Mouse (Mus musculus) limb, embryonic 14.5 days (tissue): ENCODE results near the gene Itgal. TPM values are rescaled to one million over a fixed set of nuclear protein-coding genes. Genes with fewer than 3 reads are reported as not detected.

Experiments used
- ATAC-seq: fragments of 200-750 bp; cut with Nextera tagmentation; 2 replicates; pipeline ENCODE4 v1.8.0; 2017; ENCODE audit warnings: low read depth, moderate number of reproducible peaks, moderate TSS enrichment; ENCODE audit not compliant: low FRiP score
- DNase-seq: peaks from one replicate; pipeline ENCODE4 v3.0.0-alpha.2; 2015; ENCODE audit warnings: low spot score
- H3K27ac ChIP-seq: fragments of 300-500 bp; sonication (generic); replicated peaks from 2 replicates; pipeline ENCODE4 v1.5.1; 2014; ENCODE audit warnings: low read depth, mild to moderate bottlenecking, low read length, moderate library complexity, mixed read lengths
- H3K27me3 ChIP-seq: fragments of 300-500 bp; sonication (generic); 2 replicates; pipeline ENCODE4 v1.6.1; 2014; ENCODE audit warnings: low read length, mixed read lengths; ENCODE audit not compliant: control insufficient read depth, insufficient read depth
- H3K36me3 ChIP-seq: fragments of 300-500 bp; sonication (generic); 2 replicates; pipeline ENCODE4 v1.6.1; 2014; ENCODE audit warnings: mild to moderate bottlenecking, low read length, moderate library complexity, mixed read lengths; ENCODE audit not compliant: control insufficient read depth, insufficient read depth
- H3K4me1 ChIP-seq: fragments of 300-500 bp; sonication (generic); 2 replicates; pipeline ENCODE4 v1.6.1; 2014; ENCODE audit warnings: antibody characterized with exemption, low read length, mixed read lengths; ENCODE audit not compliant: control insufficient read depth, insufficient read depth
- H3K4me2 ChIP-seq: fragments of 300-500 bp; sonication (generic); replicated peaks from 2 replicates; pipeline ENCODE4 v1.6.1; 2014; ENCODE audit warnings: low read depth, mild to moderate bottlenecking, low read length, moderate library complexity; ENCODE audit not compliant: severe bottlenecking
- H3K4me3 ChIP-seq: fragments of 300-500 bp; sonication (generic); replicated peaks from 2 replicates; pipeline ENCODE4 v1.5.1; 2014; ENCODE audit warnings: low read length
- H3K9ac ChIP-seq: fragments of 300-500 bp; sonication (generic); 2 replicates; pipeline ENCODE4 v1.6.1; 2014; ENCODE audit warnings: mild to moderate bottlenecking, low read depth, low read length, moderate library complexity; ENCODE audit not compliant: severe bottlenecking
- H3K9me3 ChIP-seq: fragments of 300-500 bp; sonication (generic); 2 replicates; pipeline ENCODE4 v1.6.1; 2016; ENCODE audit warnings: low read length; ENCODE audit not compliant: control insufficient read depth
- POLR2A ChIP-seq: fragments of 200-500 bp; IDR thresholded peaks from 2 replicates; pipeline ENCODE4 v1.8.0; 2012; ENCODE audit warnings: inconsistent platforms, mild to moderate bottlenecking, moderate library complexity, borderline replicate concordance; ENCODE audit not compliant: insufficient read depth, insufficient read length; ENCODE audit errors: extremely low read depth
- WGBS: fragments of 180-500 bp; shearing (Covaris S2); extraction: QIAGEN DNeasy Blood & Tissue Kit; methylation state at CpG from one replicate; pipeline ENCODE4 v1.1.7; 2014; 5-methylcytosine and 5-hydroxymethylcytosine counted together
- polyA plus RNA-seq, 2 experiments: library from polyadenylated mRNA; depleted of rRNA in 1 of 2; stranded (reverse) in 1 of 2; unstranded in 1 of 2; fragments of >200 nt; fragmentation: Nextera tagmentation in 1 of 2; extraction: Ambion mirVana in 1 of 2; gene quantifications; 2 replicates each; pipeline versions ENCODE4 v1.2.1 to v1.2.3; 2012 to 2014

The Itgal gene
- polyA plus RNA-seq, 2 experiments: 1.2 to 1.5 TPM

GRCm38 (mm10) chr7:127262218-127262961 is 33.7 kb upstream of the Itgal start:
- H3K9me3 ChIP-seq: no peaks in the 10 kb centered on the region
- H3K4me3 ChIP-seq: no peak overlapping the region
- H3K27ac ChIP-seq: no peak overlapping the region
- 82% methylated on average over 10 of the region's 10 CpGs for WGBS
- H3K36me3 ChIP-seq: no peaks in the 10 kb centered on the region
- ATAC-seq: no peak
- no peak overlapping the region for H3K9ac ChIP-seq
- H3K27me3 ChIP-seq: no peaks in the 10 kb centered on the region
- 0 out of 2 replicates have a peak, but pooled peaks cover 2% of the 10 kb centered on the region for H3K4me1 ChIP-seq
- no peak for TF ChIP-seq POLR2A
- no peak for DNase-seq
- no peak overlapping the region for H3K4me2 ChIP-seq

GRCm38 (mm10) chr7:127263526-127263925 is 32.5 kb upstream of the Itgal start:
- 97% methylated on average over 3 of the region's 3 CpGs for WGBS
- no peak overlapping the region for H3K27ac ChIP-seq
- H3K4me3 ChIP-seq: no peak overlapping the region
- H3K27me3 ChIP-seq: no peaks in the 10 kb centered on the region
- no peak for TF ChIP-seq POLR2A
- no peak overlapping the region for H3K9ac ChIP-seq
- ATAC-seq (no peak), DNase-seq (no peak)
- 0 out of 2 replicates have a peak, but pooled peaks cover 2% of the 10 kb centered on the region for H3K4me1 ChIP-seq
- H3K4me2 ChIP-seq: no peak overlapping the region
- no peaks in the 10 kb centered on the region for H3K36me3 ChIP-seq
- no peaks in the 10 kb centered on the region for H3K9me3 ChIP-seq

GRCm38 (mm10) chr7:127270256-127270655 is 25.8 kb upstream of the Itgal start:
- 0 out of 2 replicates have a peak, but pooled peaks cover 3% of the 10 kb centered on the region for H3K4me1 ChIP-seq
- H3K27me3 ChIP-seq: no peaks in the 10 kb centered on the region
- H3K9me3 ChIP-seq: no peaks in the 10 kb centered on the region
- no peak for ATAC-seq
- no peak for TF ChIP-seq POLR2A
- H3K4me2 ChIP-seq: no peak overlapping the region
- H3K36me3 ChIP-seq: peaks cover 19% of the 10 kb centered on the region
- DNase-seq: no peak
- no peak overlapping the region for H3K9ac ChIP-seq
- H3K4me3 ChIP-seq: no peak overlapping the region
- no peak overlapping the region for H3K27ac ChIP-seq
- WGBS: 93% methylated on average over 2 of the region's 2 CpGs

GRCm38 (mm10) chr7:127270666-127271065 is 25.4 kb upstream of the Itgal start:
- H3K4me2 ChIP-seq: no peak overlapping the region
- TF ChIP-seq POLR2A: no peak
- H3K27me3 ChIP-seq: no peaks in the 10 kb centered on the region
- no peaks in the 10 kb centered on the region for H3K9me3 ChIP-seq
- ATAC-seq (no peak), DNase-seq (no peak)
- no peak overlapping the region for H3K27ac ChIP-seq
- H3K9ac ChIP-seq: no peak overlapping the region
- 0 out of 2 replicates have a peak, but pooled peaks cover 3% of the 10 kb centered on the region for H3K4me1 ChIP-seq
- H3K36me3 ChIP-seq: peaks cover 19% of the 10 kb centered on the region
- no peak overlapping the region for H3K4me3 ChIP-seq
- whole genome bisulfite sequencing: 88% methylated on average over 5 of the region's 5 CpGs

GRCm38 (mm10) chr7:127271093-127271492 is 25.0 kb upstream of the Itgal start:
- Histone ChIP-seq H3K36me3 (peaks cover 19% of the 10 kb centered on the region), H3K9me3 (no peaks in the 10 kb centered on the region), H3K27ac (no peak overlapping the region), H3K4me2 (no peak overlapping the region), H3K4me1 (0 out of 2 replicates have a peak, but pooled peaks cover 3% of the 10 kb centered on the region), H3K4me3 (no peak overlapping the region), H3K9ac (no peak overlapping the region), H3K27me3 (no peaks in the 10 kb centered on the region)
- 93% methylated on average over 4 of the region's 4 CpGs for WGBS
- no peak for ATAC-seq
- no peak for DNase-seq
- TF ChIP-seq POLR2A: no peak
